Mouse (Mus musculus): ENCODE data around the gene Unc13d.

Unc13d gene

DNA sequence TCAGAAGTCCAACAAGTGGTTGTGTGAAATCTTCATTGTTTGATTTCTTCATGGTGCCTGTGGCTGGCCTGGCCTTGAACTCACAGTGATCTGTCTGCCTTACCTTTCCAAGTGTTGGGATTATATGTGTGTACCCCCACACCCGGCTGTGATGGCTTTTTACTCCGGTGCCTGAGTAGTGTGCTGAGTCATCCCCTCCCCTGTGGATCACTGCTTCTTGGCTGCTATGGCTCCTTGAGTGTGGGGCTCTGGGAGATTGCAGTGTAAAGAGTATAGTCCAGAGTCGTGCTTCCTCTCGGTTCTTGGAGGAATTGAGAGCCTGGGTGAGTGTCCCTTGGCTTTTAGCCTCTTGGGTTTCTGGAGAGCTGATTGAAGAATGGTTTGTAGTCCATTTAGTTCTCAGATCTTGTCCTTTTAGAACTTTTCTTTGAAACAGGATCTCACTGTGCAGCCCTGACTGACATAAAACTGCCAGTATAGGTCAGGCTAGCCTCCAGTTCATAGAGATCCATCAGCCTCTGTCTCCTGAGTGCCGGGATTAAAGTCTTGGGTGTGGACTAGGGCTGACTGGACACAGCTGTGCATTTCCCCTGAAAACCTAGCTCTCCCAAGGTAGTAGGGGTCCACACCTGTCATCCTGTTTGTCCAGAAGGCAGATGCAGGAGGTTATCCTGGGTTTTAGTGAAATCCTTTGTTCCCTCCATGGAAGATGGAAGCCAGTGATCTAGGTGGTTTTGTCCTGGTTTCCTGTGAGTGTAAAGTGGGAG is 35.2 kb downstream of the Unc13d start:
- no peak for DNase-seq

DNA sequence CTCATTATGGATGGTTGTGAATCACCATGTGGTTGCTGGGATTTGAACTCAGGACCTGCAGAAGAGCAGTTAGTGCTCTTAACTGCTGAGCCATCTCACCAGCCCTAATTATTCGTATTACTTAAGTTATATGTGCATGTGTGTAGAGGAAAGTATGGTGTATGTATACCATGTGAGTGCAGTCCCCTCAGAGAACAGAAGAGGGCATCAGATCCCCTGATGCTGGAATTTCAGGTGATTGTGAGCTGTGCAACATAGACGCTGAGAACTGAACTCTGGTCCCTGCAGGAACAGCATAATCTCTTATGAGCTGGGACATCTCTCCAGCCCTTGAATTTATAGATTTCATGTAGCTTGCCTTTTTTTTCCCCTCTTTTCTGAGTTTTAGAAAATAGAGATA is 35.9 kb downstream of the Unc13d start:
- DNase-seq: no peak

DNA sequence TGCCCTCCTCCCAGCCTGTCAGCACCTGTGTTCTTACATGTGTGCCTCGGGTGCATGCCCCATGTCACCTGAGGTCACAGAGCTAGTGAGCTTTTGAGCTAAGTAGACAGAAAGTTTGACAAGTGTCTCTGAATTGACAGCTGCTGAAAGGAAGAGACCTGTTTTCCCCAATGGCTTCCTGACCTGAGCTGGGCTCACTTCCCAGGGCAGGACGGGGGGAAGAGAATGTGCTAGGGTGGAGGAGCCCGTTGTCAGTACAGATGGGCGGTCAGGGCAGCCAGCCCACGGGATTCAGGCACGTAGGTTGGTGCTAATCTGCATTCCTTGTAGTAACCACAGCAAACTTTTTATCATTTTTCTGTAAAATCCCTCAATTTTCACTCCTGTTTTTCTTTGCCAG is 37.2 kb downstream of the Unc13d start:
- DNase-seq: no peak

DNA sequence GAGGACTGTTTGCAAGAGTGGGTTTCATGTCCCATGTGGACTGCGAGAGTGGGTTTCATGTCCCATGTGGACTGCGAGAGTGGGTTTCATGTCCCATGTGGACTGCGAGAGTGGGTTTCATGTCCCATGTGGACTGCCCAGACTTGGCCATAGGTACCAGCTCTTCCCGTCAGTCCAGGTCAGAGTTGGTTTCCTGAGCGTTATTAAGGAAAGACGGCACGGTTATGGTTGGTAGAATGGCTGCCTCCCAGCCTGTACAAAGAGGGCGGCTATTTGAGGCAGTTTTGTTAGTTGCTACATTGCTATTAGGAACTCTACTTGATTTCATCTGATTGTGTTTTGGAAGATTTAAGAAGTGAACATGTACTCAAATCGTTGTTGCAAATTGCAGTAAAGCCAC is 39.9 kb downstream of the Unc13d start:
- no peak for DNase-seq

DNA sequence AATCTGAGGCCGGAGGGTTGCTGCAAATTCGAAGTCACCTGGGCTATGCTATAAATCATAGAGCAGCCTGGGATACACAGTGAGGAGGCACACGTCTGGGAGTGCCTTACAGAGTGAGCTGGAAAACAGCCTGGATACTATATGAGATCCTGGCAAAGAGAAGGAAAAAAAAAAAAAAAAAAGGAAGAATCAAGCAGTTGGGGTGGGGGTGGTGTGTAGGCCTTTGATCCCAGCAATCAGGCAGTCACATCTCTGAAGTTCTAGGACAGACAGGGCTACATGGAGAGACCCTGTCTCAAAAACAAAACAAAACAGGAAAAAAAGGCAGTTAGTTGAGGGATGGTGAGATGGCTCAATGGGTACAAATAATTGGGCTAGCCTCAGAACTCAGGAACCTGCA is 41.1 kb downstream of the Unc13d start:
- no peak for DNase-seq

DNA sequence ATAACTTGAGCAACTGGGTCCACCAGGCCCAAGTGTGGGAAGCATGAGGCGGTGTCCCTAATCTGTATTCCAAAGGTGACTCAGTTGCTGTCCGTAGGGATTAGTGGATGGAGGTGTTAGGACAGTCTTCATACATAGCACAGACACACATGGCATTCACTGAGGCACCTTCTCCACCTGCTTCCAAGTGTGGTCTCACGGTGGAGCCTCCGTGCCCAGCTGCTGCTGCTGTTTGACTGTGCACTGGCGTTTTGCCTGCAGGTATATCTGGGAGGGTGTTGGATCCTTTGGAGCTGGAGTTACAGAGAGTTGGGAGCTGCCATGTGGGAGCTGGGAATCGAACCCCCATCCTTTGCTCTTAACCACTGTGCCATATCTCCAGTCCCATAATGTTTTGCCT is 43.2 kb downstream of the Unc13d start:
- DNase-seq: no peak

DNA sequence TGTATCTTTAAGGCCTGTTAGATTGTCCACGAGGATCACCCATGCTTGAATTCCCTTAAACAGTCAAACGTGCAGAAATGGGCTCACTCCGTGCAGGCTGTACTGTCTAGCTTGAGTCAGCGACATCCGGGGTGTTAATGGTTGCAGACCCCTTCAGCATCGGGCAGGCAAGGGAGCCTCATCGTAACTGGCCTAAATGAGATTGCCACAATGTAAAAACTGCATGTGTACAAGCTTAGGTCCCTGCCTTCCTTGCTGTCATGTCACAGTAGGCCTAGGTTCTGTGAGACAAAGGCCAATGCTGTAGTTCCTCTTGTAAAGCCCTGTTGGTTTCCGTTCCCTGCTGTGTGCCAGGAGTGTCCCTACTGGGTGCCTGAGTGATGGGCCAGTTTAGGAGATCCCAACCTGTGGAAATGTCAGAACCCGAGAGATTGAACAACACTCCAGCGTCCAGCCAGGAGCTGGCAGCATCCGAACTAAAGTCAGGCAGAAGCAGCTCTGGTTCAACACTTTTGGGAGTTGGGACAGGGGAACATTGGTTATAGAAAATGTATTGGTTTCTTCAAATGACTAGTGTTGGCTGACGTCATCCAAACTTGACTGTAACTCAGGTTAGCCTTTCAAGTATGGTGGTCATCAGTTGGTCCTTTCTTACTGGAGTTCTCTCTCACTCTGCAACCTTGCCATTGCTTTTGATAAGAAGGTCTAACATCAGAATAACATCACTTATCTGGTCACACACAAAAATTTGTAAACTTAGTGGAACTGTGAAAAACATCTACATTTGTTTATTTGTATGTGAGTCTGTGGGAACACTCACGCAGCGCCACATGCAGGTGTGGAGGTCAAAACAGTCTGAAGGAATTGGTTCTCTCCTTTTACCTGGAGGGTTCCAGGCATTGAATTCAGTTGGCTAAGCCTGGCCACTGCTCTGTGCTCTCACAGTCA is 46.6 kb downstream of the Unc13d start:
- DNase-seq: no peak

DNA sequence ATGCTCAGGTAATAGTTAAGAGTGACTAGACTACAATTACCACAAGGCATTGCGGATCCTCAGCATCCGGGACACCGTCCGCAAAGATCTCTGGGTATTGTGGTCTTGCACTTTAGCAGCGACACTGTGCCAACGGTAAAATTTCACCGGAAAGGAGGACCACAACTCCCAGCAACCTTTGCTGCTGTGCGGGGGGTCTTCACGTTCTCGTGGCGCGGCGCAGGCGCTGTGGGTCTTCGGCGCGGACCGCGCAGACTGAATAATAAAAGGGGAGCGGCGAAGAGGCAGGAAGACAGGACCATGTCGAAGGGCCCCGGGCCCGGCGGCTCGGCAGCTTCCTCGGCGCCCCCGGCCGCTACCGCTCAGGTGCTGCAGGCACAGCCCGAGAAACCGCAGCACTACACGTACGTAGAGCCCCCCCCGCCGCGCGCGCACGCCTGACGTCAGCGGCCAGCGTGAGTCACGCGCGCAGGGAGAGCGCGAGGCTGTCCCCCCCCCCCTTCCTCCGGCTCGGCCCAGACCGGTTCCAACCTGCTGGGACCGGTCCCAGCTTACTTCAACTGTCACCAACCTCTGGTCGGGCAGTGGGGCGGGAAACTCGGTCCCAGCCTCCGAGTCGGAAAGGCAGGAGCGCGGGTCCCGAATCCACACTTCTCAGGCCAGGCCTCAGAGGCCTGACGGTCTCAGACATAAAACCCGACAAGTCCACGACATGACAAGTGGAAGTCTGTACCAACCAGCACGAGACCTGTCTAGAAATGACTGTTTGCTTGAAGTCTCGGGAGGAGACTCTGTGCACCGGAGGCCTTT is 47.5 kb downstream of the Unc13d start, which contains the start of gene Unk:
Unk (plus strand) TSS at position 235 of the 810 bp plus-strand sequence.
- DNase-seq: peak; percentile 97 to 98

DNA sequence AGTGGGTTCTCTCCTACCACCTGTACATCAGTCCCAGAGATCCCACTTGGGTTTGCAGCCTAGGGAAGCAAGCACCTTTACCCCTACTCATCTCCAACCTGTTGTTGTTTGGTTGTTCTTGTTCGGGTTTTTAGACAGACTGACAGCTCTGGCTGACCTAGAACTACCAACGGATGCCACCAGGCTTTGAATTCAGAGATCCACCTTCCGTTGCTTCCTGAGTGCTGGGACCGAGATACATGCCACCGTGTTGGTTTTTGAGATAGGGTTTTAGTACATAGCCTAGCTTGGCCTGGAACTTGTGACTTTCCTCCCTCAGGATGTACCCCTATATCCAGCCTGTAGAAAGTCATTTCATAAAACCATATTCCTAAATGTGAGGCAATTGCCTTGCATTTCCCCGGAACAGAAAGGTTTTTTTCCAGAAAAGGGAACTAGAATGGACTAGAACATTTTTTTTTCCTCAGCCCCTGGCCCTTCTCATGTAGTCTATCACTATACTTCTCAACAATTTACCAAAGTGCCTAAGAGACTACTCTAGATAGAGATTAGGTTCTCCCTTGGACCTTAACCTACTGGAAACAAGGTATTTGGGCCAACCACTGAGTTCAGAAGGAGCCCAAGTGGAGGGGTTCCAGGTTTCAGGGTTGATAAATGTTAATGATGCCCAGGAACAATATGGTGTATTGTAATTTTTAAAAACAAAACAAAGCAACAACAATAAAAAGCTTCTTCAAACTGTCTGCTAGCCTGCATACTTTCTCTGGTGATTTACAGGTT is 48.5 kb downstream of the Unc13d start:
- DNase-seq: no peak

DNA sequence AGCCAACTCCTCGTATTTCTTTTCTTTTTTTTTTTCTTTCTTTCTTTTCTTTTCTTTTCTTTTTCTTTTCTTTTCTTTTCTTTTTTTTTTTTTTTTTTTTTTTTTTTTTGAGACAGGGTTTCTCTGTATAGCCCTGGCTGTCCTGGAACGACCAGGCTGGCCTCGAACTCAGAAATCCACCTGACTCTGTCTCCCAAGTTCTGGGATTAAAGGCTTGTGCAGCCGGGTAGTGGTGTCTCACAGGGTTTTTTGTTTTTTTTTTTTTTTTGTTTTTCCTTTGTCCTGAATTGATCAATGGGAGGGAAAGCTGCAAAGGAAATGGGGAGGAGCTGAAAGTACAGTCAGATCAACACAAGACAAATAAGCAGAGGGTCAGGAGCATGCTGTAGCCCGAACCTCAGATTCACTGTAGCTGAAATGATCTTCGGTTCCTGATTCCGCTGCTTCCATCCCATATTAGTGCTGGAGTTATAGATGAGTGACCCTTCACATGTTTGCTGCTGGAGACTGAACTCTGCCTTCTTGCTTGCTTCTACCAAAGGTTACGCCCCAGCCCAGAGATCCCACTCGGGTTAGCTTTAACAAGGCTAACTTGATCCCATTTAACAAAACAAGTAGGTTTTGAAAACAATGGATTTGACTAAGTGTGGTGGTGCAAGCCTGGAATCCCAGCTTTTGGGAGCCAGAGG is 49.4 kb downstream of the Unc13d start:
- no peak for DNase-seq

DNA sequence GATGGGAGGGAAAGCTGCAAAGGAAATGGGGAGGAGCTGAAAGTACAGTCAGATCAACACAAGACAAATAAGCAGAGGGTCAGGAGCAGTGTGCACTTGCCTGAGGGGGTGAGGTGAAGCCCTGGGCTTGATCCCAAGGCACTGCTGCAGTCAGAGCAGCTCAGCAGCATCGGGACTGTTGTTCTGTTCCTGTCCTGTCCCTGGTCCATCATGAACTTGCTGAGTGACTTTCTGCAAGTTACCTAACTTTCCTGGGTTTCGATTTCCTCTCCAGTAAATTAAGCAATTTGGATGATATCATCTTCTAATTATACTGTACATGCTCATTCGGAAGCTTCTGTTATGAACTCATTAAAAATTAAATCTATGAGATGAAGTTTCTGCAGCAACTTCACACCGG is 50.0 kb downstream of the Unc13d start, which contains the start of gene H3f3b:
H3f3b (minus strand) TSS at position 207 of the 400 bp plus-strand sequence.
- no peak for DNase-seq

DNA sequence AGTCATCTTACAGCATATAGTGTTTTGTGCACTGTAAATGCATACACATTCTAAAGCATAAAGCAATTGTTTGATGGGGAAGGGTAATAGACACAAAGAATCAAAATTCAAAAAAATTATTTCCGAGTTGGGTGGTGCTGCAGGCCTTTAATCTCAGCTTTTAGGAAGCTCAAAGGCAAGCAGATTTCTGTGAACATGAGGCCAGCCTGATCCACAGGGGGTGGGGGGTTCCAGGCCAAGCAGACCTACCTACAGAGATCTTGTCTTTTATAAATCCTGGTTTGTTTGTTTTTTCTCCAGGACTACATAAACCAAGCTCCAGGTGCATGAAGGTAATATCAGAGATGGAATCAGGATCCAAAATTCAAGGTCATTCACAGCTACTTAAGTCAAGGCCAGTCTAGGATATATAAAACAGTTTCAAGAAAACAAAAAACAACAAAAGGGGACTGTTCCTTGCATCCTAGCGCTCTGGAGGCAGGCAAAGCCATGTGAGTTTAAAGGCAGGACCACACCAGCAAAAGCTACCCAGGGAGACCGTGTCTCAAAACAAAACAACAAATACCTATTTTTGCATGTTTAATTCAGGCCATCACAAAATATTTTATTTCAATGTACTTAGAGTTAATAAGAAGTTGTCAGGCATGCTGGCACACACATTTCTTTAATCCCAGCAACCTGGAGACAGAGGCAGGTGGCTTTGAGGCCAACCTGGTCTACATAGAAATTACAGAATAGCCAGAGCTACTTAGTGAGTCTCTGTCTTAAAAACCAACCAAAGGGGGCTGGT is 52.5 kb downstream of the Unc13d start:
- no peak for DNase-seq

DNA sequence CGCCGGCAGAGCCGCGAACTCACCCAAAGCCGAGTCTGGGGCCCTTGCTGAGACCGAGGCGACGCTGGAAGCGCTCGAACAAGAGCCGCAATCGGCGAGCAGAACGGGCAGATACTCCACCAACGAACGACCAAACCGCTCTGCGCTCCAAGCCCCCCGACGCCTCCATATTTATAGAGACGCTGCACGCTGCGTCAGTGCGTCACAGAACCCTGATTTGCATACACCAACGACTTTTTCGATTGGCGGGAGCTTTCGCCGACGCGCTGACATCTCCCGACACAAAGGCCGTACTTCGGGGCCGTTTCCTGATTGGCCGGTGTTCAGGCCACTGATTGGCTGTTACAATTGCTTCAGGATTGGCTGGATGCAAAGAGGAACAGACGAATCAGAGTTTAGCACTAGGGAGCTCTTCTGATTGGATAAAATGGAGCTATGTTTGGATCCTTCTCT is 53.4 kb downstream of the Unc13d start:
- DNase-seq: peak; percentile 95 to 97

DNA sequence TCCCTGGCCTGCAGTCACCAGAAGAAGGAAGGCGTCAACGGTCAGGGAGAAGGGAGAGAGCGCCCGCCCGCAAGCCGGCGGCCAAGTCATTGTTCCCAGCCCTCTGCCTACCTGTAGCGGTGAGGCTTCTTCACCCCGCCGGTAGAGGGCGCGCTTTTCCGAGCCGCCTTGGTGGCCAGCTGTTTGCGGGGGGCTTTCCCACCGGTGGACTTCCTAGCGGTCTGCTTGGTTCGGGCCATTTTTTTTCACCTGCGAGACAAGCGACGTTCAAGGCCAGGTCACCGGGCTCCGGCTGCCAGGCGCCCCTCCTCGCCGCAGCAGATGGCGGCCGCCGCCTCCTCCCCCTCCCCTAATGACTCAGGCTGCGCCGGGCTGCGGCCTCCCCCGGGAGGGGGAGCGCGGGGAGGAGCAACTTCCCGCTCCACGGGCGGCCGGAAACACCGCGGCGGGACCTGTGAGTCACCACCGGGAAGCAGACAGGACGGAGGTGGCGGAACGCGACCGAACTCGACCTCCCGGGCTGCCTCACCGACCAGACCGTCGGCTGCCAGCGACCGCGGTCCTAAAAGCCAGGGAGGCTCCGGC is 53.9 kb downstream of the Unc13d start:
- peak; percentile 80 to 88 for DNase-seq

DNA sequence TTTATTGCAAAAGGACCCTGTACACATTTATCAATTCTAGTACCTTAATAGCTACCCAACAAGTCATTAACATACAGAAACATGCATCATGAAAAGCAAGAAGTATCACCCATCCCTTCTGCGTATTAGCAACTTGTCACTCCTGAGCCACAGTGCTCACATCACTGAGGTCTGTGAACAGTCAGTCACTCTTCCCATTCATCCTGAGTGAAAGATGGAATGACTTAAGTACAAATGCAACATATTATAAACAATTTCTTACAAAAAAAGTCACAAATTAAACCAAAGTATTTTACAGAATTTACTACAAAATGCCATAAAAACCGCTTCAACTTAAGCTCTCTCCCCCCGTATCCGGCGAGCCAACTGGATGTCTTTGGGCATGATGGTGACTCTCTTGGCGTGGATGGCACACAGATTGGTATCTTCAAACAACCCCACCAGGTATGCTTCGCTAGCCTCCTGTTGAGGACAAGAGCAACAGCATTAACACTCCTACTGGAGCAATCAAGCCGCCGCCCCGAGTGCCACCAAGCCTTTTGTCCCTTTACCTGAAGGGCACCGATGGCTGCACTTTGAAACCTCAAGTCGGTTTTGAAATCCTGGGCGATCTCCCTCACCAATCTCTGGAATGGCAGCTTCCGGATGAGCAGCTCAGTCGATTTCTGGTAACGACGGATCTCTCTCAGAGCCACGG is 54.5 kb downstream of the Unc13d start:
- peak; percentile 42 to 53 for DNase-seq

DNA sequence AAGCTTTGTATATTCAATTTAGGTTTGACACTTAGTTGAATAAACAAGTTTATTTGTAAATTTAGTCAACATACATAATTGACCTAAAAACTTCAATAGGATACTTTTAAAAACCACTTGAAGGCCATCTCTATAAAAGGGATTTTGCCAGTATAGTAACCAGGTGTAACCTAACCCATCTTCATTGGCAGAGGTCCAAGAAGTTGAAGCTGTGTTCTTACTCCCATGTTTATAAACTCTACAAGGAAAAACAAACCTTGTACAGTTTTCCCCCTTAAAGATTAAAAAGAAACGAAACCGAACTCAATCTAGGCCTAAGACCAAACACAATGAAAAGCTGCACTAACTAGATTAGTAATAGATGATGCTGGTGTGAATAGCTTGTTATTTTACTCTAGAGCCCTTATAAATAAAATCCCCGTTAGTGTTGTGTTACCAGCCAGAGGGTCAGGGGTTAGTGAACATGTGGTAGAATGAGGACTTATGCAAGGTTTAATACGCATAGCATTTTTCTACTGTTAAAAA is 55.4 kb downstream of the Unc13d start:
- no peak for DNase-seq

DNA sequence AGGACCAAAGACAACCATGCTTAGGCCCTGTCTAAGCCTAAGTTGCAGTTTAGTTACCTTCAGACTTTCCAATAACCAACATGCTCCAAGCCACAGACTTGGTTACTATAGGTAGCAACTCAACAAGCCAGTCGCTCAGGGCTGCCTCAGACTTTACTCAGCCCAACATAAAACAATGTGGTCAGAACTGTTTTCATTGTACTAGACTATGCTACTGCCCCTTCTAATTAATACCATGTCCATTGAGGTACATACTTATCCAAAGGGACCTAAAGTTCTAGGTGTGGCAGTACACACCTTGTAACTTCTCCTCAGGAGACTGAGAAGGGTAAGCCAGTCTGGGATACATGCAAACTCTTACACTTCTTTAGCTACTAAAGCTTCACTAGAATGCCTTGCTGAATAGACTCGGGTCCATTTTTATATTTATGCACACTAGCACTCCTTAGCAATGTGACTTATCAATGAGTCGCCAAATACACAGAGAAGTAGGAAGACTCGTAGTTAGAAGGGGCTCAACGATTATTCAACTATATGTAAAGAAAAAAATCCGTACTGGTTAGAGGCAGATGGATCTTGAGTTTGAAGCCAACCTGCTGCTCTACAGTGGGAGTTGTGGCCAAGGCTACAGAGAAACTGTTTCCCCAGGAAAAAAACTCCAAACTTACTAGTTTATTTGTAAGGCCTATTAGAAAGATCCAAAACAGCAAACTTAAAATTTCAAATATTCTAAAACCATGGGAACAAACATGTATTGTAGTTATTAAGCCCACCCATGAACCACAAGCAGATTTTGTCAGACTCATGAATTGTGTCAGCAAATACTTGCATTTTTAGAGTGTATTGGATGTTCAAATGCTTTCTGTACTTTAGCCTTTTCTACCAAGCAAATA is 56.2 kb downstream of the Unc13d start:
- DNase-seq: no peak

DNA sequence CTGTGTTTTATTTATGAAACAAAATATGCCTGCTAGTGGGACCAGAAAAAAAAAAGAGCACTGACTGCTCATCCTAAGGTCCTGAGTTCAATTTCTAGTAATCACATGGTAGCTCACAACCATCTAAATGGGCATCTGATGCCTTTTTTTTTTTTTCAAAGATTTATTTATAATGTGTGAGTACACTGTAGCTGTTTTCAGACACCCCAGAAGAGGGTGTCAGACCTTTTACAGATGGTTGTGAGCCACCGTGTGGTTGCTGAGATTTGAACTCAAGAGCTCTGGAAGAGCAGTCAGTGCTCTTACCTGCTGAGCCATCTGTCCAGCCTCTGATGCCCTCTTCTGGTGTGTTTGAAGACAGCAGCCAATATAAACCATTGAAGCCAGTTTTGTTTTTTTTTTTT is 57.2 kb downstream of the Unc13d start:
- DNase-seq: no peak

Data from kidney, postnatal 4 days (tissue).